Mouse (Mus musculus) liver, embryonic 11.5 days (tissue): Measurements from ENCODE around the gene Hps5. TPM values are rescaled to one million over a fixed set of nuclear protein-coding genes. Genes with fewer than 3 reads are reported as not detected.

ENCODE experiments used
- ATAC-seq: fragments of 200-750 bp; cut with Nextera tagmentation; replicated peaks from 2 replicates; pipeline ENCODE4 v1.8.0; 2017; ENCODE audit warnings: moderate number of reproducible peaks, mild to moderate bottlenecking, moderate TSS enrichment, moderate library complexity; ENCODE audit not compliant: low FRiP score
- DNase-seq: peaks from one replicate; pipeline ENCODE4 v3.0.0-alpha.2; 2017; ENCODE audit warnings: low spot score
- H3K27ac ChIP-seq: fragments of 300-500 bp; sonication (generic); 2 replicates; pipeline ENCODE4 v1.5.1; 2014; ENCODE audit warnings: mild to moderate bottlenecking, low read depth, low read length, control low read depth
- H3K27me3 ChIP-seq: fragments of 300-500 bp; sonication (generic); replicated peaks from 2 replicates; pipeline ENCODE4 v1.6.1; 2014; ENCODE audit warnings: low read length, mixed read lengths; ENCODE audit not compliant: control insufficient read depth, insufficient read depth
- H3K36me3 ChIP-seq: fragments of 300-500 bp; sonication (generic); 2 replicates; pipeline ENCODE4 v1.6.1; 2014; ENCODE audit warnings: mild to moderate bottlenecking, low read length, moderate library complexity, mixed read lengths; ENCODE audit not compliant: control insufficient read depth, insufficient read depth
- H3K4me1 ChIP-seq: fragments of 300-500 bp; sonication (generic); replicated peaks from 2 replicates; pipeline ENCODE4 v1.6.1; 2014; ENCODE audit warnings: low read length, mixed read lengths; ENCODE audit not compliant: control insufficient read depth, insufficient read depth
- H3K4me2 ChIP-seq: fragments of 300-500 bp; sonication (generic); 2 replicates; pipeline ENCODE4 v1.6.1; 2014; ENCODE audit warnings: mild to moderate bottlenecking, control low read depth, moderate library complexity
- H3K4me3 ChIP-seq: fragments of 300-500 bp; sonication (generic); 2 replicates; pipeline ENCODE4 v1.5.1; 2014; ENCODE audit warnings: low read depth, low read length, control low read depth
- H3K9ac ChIP-seq: fragments of 300-500 bp; sonication (generic); 2 replicates; pipeline ENCODE4 v1.6.1; 2014; ENCODE audit warnings: low read depth, low read length, control low read depth
- H3K9me3 ChIP-seq: fragments of 300-500 bp; sonication (generic); 2 replicates; pipeline ENCODE4 v1.6.1; 2016; ENCODE audit warnings: low read length, inconsistent platforms, mixed read lengths; ENCODE audit not compliant: control insufficient read depth
- WGBS: fragments of 180-500 bp; shearing (Covaris S2); extraction: QIAGEN DNeasy Blood & Tissue Kit; methylation state at CpG from one replicate; pipeline ENCODE4 v1.1.7; 2014; 5-methylcytosine and 5-hydroxymethylcytosine counted together
- polyA plus RNA-seq: library from polyadenylated mRNA; unstranded; fragments of >200 nt; fragmentation: Nextera tagmentation; extraction: Ambion mirVana; gene quantifications from 2 replicates; pipeline ENCODE4 v1.2.1, GENCODE M21; 2014

The Hps5 gene
- polyA plus RNA-seq, 1 experiment from 2014 or later: 15.5 TPM

- H3K36me3 ChIP-seq: no peaks in the 10 kb centered on the region
- H3K4me2 ChIP-seq: no peak overlapping the region
- H3K9me3 ChIP-seq: no peaks in the 10 kb centered on the region
- H3K4me3 ChIP-seq: no peak overlapping the region
- H3K9ac ChIP-seq: no peak overlapping the region
- ATAC-seq (no peak), DNase-seq (no peak)
- WGBS: 40% methylated on average over 5 of the region's 5 CpGs
- H3K27me3 ChIP-seq: no peaks in the 10 kb centered on the region
- no peak overlapping the region for H3K27ac ChIP-seq
- H3K4me1 ChIP-seq: no peaks in the 10 kb centered on the region
These were observed 79.0 kb downstream of the Hps5 start for GRCm38 (mm10) chr7:46716897-46717296.

GRCm38 (mm10) chr7:46715600-46715999, 80.3 kb downstream of the Hps5 start, which contains the start of gene Saa3:
TSS of gene Saa3 (minus strand) at chr7:46715700.
- 82% methylated on average over 5 of the region's 5 CpGs for WGBS
- DNase-seq: no peak
- H3K4me1 ChIP-seq: no peaks in the 10 kb centered on the region

GRCm38 (mm10) chr7:46714518-46714917, 81.3 kb downstream of the Hps5 start:
- Histone ChIP-seq H3K9ac (no peak overlapping the region), H3K9me3 (no peaks in the 10 kb centered on the region), H3K27ac (no peak overlapping the region), H3K4me1 (peaks cover 2% of the 10 kb centered on the region; the same call in 1 of the 2 replicates), H3K27me3 (no peaks in the 10 kb centered on the region), H3K4me3 (no peak overlapping the region), H3K36me3 (no peaks in the 10 kb centered on the region), H3K4me2 (no peak overlapping the region)
- WGBS: 29% methylated on average over 6 of the region's 6 CpGs
- no peak for ATAC-seq
- no peak for DNase-seq

More at GRCm38 (mm10) chr7:46715600-46715999, 80.3 kb downstream of the Hps5 start, which contains the start of gene Saa3:
- H3K27me3 ChIP-seq: no peaks in the 10 kb centered on the region
- H3K4me3 ChIP-seq: no peak within 1 kb of the TSS
- no peak within 1 kb of the TSS for H3K27ac ChIP-seq
- H3K9me3 ChIP-seq: no peaks in the 10 kb centered on the region
- no peak within 1 kb of the TSS for H3K9ac ChIP-seq
- no peak for ATAC-seq
- no peaks in the 10 kb centered on the region for H3K36me3 ChIP-seq
- H3K4me2 ChIP-seq: no peak within 1 kb of the TSS

- whole genome bisulfite sequencing: 41% methylated on average over 6 of the region's 6 CpGs
- no peaks in the 10 kb centered on the region for H3K27me3 ChIP-seq
- H3K4me3 ChIP-seq: no peak overlapping the region
- DNase-seq (no peak), ATAC-seq (no peak)
- no peaks in the 10 kb centered on the region for H3K9me3 ChIP-seq
- H3K36me3 ChIP-seq: peaks cover 2% of the 10 kb centered on the region; the same call in 1 of the 2 replicates
- H3K27ac ChIP-seq: no peak overlapping the region
- H3K4me2 ChIP-seq: no peak overlapping the region
- H3K9ac ChIP-seq: no peak overlapping the region
- H3K4me1 ChIP-seq: peaks cover 6% of the 10 kb centered on the region; the same call in 1 of the 2 replicates
These were observed 83.6 kb downstream of the Hps5 start for GRCm38 (mm10) chr7:46712250-46712649.

Other genes with a start within 250 kb of the Hps5 start
- 13.2 and 15.7 TPM in 2 replicates for gene Sergef, start 156.3 kb downstream of the Hps5 start, polyA plus RNA-seq
- gene Tph1, start 123.5 kb downstream of the Hps5 start, polyA plus RNA-seq: 0.11 and 0.30 TPM in 2 replicates
- 30.7 and 32.7 TPM in 2 replicates for gene Saal1, start 85.4 kb downstream of the Hps5 start, polyA plus RNA-seq
- gene Saa3, start 80.4 kb downstream of the Hps5 start, polyA plus RNA-seq: 0.29 and 0.78 TPM in 2 replicates
- gene Saa4, start 63.5 kb downstream of the Hps5 start, polyA plus RNA-seq: 5.7 and 6.1 TPM in 2 replicates
- 0.90 and 1.1 TPM in 2 replicates for gene Saa1, start 53.1 kb downstream of the Hps5 start, polyA plus RNA-seq
- 1.2 TPM in 1 of 2 replicates, not detected in the other for gene Saa2, start 44.3 kb downstream of the Hps5 start, polyA plus RNA-seq
- 83.6 and 95.7 TPM in 2 replicates for gene Gtf2h1, start within 50 bp of the Hps5 start, polyA plus RNA-seq
- gene Ldha, start 45.4 kb upstream of the Hps5 start, polyA plus RNA-seq: 3,525 and 3,814 TPM in 2 replicates
- 0.17 and 0.73 TPM in 2 replicates for gene Ldhc, start 65.1 kb upstream of the Hps5 start, polyA plus RNA-seq
- 129 and 133 TPM in 2 replicates for gene Tsg101, start 123.9 kb upstream of the Hps5 start, polyA plus RNA-seq
- 9.1 and 10.5 TPM in 2 replicates for gene Uevld, start 162.5 kb upstream of the Hps5 start, polyA plus RNA-seq
- not detected in 2 replicates for gene Gm9999, start 187.5 kb upstream of the Hps5 start, polyA plus RNA-seq
- 21.4 and 25.3 TPM in 2 replicates for gene Spty2d1, start 212.3 kb upstream of the Hps5 start, polyA plus RNA-seq